Mouse (Mus musculus) thymus, adult 2 months (tissue): ENCODE results near the gene C1qtnf5. TPM values are rescaled to one million over a fixed set of nuclear protein-coding genes. Genes with fewer than 3 reads are reported as not detected.
A peak's percentile ranks its signal among the peaks of the same experiment; 100 is the strongest.

Experiments used
- DNase-seq: peaks from one replicate; pipeline ENCODE4 v3.0.0; 2021
- H3K27ac ChIP-seq: fragments of 200-500 bp; 2 replicates; pipeline ENCODE4 v1.5.1; 2012; ENCODE audit warnings: low read length, control low read depth; ENCODE audit not compliant: control insufficient read depth, insufficient read depth
- H3K27me3 ChIP-seq: fragments of 200-500 bp; 2 replicates; pipeline ENCODE4 v1.6.1; 2012; ENCODE audit warnings: mild to moderate bottlenecking, low read length, moderate library complexity, mixed read lengths; ENCODE audit not compliant: control insufficient read depth, insufficient read depth
- H3K36me3 ChIP-seq: fragments of 200-500 bp; 2 replicates; pipeline ENCODE4 v1.6.1; 2012; ENCODE audit warnings: mild to moderate bottlenecking, low read length, moderate library complexity; ENCODE audit not compliant: control insufficient read depth, insufficient read depth
- H3K4me1 ChIP-seq: fragments of 200-500 bp; replicated peaks from 2 replicates; pipeline ENCODE4 v1.6.1; 2012; ENCODE audit warnings: low read length; ENCODE audit not compliant: control insufficient read depth, insufficient read depth
- H3K4me3 ChIP-seq: fragments of 200-500 bp; 2 replicates; pipeline ENCODE4 v1.5.1; 2012; ENCODE audit warnings: mild to moderate bottlenecking, low read length, control low read depth, moderate library complexity; ENCODE audit not compliant: control insufficient read depth, insufficient read depth
- CTCF ChIP-seq: fragments of 200-500 bp; IDR thresholded peaks from 2 replicates; pipeline ENCODE4 v1.5.1; 2012; ENCODE audit warnings: mild to moderate bottlenecking, control low read depth, low read length, moderate library complexity, borderline replicate concordance; ENCODE audit not compliant: control insufficient read depth, poor library complexity, insufficient read depth; ENCODE audit errors: extremely low read depth
- POLR2A ChIP-seq: fragments of 200-500 bp; IDR thresholded peaks from 2 replicates; pipeline ENCODE4 v1.6.1; 2012; ENCODE audit warnings: mild to moderate bottlenecking, low read length, control low read depth, moderate library complexity; ENCODE audit not compliant: control insufficient read depth, poor library complexity, insufficient read depth; ENCODE audit errors: extremely low read depth
- WGBS: fragments of 180-500 bp; shearing (Covaris S2); methylation state at CpG from one replicate; pipeline ENCODE4 v1.1.7; 2018; 5-methylcytosine and 5-hydroxymethylcytosine counted together
- polyA plus RNA-seq: library from polyadenylated mRNA; depleted of rRNA; stranded (reverse); fragments of >200 nt; gene quantifications from 2 replicates; pipeline ENCODE4 v1.2.3, GENCODE M21; 2012

C1qtnf5 gene
- polyA plus RNA-seq, 1 experiment, result 5.0 TPM

DNA sequence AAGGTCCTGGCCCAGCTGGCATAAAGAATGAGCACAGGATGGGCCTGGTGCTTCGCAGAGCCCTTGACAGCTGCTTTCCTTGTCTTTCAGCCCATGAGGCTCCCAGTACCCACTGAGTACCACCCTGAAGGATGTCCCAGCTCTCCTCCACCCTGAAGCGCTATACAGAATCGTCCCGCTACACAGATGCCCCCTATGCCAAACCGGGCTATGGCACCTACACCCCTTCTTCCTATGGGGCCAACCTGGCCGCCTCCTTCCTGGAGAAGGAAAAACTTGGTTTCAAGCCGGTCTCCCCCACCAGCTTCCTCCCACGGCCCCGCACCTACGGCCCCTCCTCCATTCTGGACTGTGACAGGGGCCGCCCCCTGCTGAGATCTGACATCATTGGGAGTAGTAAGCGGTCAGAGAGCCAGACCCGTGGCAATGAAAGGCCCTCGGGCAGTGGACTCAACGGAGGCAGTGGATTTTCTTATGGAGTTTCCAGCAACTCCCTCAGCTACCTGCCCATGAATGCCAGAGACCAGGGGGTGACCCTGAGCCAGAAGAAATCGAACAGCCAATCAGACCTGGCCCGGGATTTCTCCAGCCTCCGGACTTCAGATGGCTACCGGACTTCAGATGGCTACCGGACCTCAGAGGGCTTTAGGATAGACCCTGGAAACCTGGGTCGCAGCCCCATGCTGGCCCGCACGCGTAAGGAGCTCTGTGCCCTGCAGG is 31.6 kb upstream of the C1qtnf5 start:
- H3K36me3 ChIP-seq, result no peaks in the 10 kb centered on the region

DNA sequence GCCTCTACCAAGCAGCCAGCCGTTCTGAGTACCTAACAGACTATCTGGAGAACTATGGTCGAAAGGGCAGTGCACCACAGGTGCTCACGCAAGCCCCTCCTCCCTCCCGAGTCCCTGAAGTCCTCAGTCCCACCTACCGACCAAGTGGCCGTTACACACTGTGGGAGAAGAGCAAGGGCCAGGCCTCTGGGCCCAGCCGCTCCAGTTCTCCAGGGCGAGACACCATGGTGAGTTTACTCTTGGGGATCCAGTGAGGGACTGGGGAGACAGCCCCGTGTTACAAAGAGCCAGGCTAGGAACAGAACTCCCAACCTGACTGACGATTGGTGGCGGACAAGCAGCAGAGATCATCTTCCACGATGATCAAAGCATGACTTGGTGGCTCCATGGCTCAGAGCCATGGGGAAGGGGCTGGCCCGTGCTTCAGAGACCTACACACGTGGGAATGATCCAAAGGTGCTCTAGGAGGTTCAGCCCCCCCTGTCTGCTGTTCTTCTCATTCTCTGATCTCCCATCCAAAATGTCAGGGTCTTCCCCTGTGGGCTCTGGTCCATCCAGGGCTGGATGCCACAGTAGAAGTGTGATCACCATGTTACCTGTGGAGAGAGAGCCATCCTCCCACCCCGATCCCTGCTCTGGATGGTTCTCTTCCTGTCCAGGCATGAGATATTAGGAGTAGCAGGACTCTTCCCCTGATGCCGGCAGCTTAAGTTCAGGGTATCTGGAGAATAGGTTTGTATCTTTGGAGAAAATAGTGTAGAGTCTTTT is 30.9 kb upstream of the C1qtnf5 start:
- no peak overlapping the region for H3K27ac ChIP-seq
- H3K27me3 ChIP-seq, result no peaks in the 10 kb centered on the region
- WGBS, result 84% methylated on average over 16 of the region's 16 CpGs
- H3K4me1 ChIP-seq, result no peaks in the 10 kb centered on the region
- no peak overlapping the region for H3K4me3 ChIP-seq
- no peak for TF ChIP-seq POLR2A
- TF ChIP-seq CTCF, result no peak
- no peaks in the 10 kb centered on the region for H3K36me3 ChIP-seq
- no peak for DNase-seq

More for the DNA sequence above, 31.6 kb upstream of the C1qtnf5 start:
- TF ChIP-seq CTCF, result no peak
- no peak for TF ChIP-seq POLR2A
- WGBS, result 92% methylated on average over 24 of the region's 24 CpGs
- H3K27ac ChIP-seq, result no peak overlapping the region
- H3K27me3 ChIP-seq, result no peaks in the 10 kb centered on the region
- no peak for DNase-seq
- H3K4me3 ChIP-seq, result no peak overlapping the region
- H3K4me1 ChIP-seq, result peaks cover 5% of the 10 kb centered on the region

DNA sequence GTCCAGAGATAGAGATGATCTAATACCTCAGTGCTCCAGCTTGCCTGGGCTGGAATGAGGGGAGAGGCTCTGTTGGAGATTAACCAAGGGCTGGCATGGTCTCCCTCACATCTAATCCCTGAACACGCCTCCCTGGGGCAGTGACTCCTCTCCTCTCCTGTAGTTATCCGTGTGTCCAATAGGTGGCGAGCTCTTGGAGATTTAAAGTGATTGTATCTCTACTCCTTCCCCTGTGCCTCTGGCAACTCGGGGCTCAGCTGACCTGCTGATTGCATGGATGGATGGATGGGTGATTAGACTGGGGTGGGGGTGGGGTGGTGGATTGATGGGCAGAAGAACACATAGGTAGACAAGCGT is 30.3 kb upstream of the C1qtnf5 start:
- Histone ChIP-seq H3K36me3 (no peaks in the 10 kb centered on the region), H3K27me3 (no peaks in the 10 kb centered on the region), H3K27ac (no peak overlapping the region), H3K4me1 (no peaks in the 10 kb centered on the region), H3K4me3 (no peak overlapping the region)
- WGBS, result 22% methylated on average over 5 of the region's 5 CpGs
- DNase-seq, result peak; percentile 61
- TF ChIP-seq POLR2A (no peak), CTCF (no peak)

DNA sequence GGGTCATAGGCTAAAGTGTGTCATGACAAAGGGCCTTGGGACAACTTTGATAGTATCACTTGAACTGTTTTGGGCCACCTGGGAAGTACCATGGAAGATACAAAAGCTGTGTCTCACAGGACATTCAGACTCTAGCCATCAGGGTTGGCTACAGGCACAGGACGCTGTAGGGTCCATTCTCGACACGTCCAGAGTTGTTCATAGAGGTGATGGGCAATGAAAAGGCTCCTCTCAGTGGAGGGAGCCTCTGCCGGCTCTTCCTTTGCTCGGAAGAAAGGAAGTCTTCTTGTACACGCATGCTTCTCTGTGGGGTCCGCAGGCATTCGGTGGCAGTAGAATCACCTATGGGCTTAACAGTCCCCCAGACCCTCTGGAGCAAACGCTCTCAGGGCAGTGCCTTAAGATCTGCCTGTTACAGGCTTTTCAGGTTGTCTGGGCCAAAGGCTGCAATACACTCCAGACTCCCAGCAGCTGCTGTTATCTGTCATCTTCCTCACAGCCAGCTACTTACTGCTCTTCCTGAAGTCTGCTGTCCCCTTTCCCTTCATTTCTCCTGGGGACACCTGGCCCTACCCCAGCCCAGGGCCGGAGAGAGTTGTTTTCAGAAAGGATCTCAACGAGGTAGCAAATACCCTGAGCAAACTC is 29.7 kb upstream of the C1qtnf5 start:
- no peaks in the 10 kb centered on the region for H3K4me1 ChIP-seq
- no peak for DNase-seq
- TF ChIP-seq POLR2A (no peak), CTCF (no peak)
- no peaks in the 10 kb centered on the region for H3K27me3 ChIP-seq
- WGBS, result 96% methylated on average over 11 of the region's 11 CpGs
- no peaks in the 10 kb centered on the region for H3K36me3 ChIP-seq
- no peak overlapping the region for H3K27ac ChIP-seq
- H3K4me3 ChIP-seq, result no peak overlapping the region

DNA sequence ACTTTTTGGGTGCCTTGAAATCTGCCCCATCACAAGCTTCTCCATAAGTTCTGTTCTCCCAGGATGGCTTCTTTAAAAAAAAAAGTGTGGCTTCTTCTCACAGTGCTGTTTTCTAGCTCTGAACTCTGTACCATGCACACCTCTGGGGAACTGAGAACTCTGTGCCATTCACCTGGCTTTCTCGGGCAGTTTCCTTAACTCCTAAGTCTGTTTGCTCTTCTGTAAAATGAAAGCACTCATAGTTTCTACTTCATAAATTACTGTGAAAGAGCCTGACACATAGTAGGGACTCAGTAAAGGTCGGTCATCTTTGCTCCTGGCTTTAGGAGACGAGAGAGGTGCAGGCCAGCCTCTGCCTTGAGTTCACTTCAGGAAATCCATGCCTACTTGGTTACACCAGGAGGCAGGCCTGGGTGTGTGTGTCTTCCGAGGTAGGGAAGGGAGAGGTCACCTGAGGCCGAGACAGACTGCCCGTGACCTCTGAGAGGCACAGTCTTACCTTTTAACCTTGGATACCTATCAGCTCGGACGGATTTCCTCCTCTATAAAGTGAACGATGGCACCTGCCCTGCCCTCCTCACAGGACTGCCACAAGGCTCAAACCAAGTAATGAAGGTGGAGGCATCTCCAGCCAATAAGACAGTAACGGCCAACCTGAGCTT is 28.8 kb upstream of the C1qtnf5 start:
- H3K4me3 ChIP-seq, result no peak overlapping the region
- no peak for DNase-seq
- no peak for TF ChIP-seq CTCF
- TF ChIP-seq POLR2A, result no peak
- WGBS, result 95% methylated on average over 10 of the region's 10 CpGs
- H3K36me3 ChIP-seq, result no peaks in the 10 kb centered on the region
- no peak overlapping the region for H3K27ac ChIP-seq
- H3K4me1 ChIP-seq, result no peaks in the 10 kb centered on the region; the same call in 1 of the 2 replicates
- peaks cover under 1% of the 10 kb centered on the region; the same call in 1 of the 2 replicates for H3K27me3 ChIP-seq

DNA sequence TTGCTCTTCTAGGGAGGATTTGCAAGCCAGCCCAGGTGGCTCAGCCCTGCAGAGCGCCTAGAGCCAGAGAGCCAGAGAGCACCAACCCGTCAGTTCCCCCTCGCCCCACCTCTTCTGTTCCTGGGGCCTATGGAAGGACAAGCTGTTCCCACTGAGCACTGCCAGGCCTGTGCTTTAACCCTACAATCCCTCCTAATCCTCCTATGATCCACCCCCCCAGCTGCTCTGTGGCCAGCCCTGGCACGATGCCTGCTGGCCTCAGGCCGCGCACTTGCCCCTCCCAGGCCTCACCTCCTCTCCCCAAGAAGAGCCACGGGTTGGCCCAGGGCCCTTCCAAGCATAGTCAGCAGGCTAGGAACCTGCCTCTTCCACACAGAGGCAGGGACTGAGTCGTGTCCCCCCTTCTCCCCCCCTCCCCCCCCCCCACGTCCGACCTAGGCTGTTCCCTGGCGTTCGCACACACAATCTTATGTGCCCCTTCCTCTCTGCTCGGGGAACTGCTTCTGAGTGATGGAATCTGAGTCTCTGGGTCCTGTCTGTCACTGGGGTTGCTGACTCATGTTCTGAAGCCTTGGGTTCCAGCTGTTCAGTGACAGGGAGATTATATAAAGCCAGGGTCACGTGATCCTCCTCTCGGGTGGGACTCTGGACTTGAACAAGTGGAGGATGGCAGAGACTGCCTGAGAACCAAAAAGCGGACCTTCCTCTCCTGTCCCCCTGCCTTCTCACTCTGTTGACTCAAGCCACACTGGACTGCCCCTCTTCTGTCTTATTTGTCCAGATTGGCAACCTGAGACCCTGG is 27.9 kb upstream of the C1qtnf5 start:
- DNase-seq, result no peak
- no peak for TF ChIP-seq CTCF
- no peak for TF ChIP-seq POLR2A
- no peak overlapping the region for H3K27ac ChIP-seq
- H3K4me3 ChIP-seq, result no peak overlapping the region
- peaks cover 9% of the 10 kb centered on the region for H3K4me1 ChIP-seq
- peaks cover 8% of the 10 kb centered on the region; the same call in 1 of the 2 replicates for H3K27me3 ChIP-seq
- no peaks in the 10 kb centered on the region for H3K36me3 ChIP-seq
- 46% methylated on average over 16 of the region's 16 CpGs for WGBS
